Mouse (Mus musculus) 416B (cell line): ENCODE measurements around the gene Sh3rf1.
A peak's percentile ranks its signal among the peaks of the same experiment; 100 is the strongest.

Source experiments
- DNase-seq: peaks from one replicate; pipeline ENCODE4 v3.0.0; 2011; ENCODE audit warnings: low read depth

The Sh3rf1 gene

GRCm38 (mm10) chr8:61263691-61264090, 40.0 kb downstream of the Sh3rf1 start:
- DNase-seq = no peak

- no peak for DNase-seq
Observed at GRCm38 (mm10) chr8:61264881-61265280, 41.2 kb downstream of the Sh3rf1 start.

GRCm38 (mm10) chr8:61265390-61265789, 41.7 kb downstream of the Sh3rf1 start:
- peak; percentile 59 for DNase-seq

GRCm38 (mm10) chr8:61267061-61267460, 43.4 kb downstream of the Sh3rf1 start:
- no peak for DNase-seq

- no peak for DNase-seq
Observed at GRCm38 (mm10) chr8:61267692-61268091, 44.0 kb downstream of the Sh3rf1 start.

DNA sequence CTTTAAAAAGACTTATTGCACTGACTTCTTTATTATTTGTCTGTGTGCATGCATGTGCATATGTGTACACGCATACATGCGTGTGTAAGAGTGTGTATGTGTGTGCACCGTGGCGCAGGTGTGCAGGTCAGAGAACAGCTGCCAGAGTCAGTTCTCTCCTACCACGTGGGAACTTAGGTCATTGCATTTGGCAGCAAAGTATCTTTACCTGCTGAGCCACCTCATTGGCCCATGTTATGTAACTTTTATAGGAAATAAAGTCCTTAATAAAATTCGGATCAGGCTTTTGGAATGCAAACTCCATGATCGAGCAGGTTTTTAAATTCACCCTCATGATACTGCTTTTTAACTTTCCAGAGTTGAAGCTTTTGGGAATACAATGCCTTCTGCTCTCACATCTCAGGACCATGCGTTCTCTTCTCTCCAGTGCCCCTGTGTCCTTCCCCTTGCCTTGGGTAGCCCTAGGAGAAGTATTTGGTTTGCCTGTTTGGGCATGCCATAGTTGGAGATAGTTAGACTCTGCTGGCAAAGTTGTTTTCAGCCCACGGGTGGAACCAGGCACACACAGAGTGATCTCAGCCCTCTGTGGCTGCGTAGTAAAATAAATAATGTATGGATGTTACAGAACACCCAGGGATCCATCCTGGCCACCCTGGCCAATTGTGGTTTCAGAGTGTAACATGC, 44.7 kb downstream of the Sh3rf1 start:
- no peak for DNase-seq

DNA sequence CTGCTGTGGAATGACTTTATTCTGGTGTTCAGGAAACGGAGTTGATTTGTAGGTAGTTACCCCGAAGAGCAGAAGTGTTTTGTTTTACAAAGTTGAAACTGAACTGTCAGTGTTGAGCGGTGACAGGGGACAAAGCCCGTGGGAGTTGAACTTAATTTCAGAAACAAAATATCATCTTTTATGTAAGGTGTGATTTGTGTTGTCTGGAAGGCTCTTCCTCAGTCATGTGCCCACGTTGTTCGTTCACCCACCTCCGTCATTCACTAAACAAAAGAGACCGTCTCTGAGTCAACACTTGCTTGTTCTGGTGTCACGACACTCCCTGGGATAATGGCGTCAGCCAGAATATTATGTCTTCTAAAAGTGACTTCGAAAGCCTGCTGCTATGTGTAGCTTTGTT, 46.3 kb downstream of the Sh3rf1 start:
- no peak for DNase-seq

DNA sequence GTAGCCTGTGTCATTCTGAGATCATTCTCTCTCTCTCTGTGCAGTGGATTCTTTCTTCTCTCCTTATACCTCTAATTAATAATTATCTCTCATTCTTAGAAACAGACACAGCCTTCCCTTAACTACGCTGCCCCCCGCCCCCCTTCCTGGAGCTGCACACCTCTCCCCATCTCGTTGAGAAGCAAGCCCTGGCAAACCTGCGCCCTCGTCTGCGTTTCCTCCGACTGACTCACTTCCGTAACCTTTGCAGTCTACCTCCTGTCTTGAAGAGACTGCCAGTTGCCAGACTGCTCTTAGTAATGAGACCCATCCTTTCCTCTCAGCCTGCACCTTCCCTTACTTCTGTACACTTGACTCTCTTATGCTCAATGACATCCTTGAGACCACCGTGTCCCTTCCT, 46.9 kb downstream of the Sh3rf1 start:
- no peak for DNase-seq

- no peak for DNase-seq
Observed at GRCm38 (mm10) chr8:61270961-61271360, 47.3 kb downstream of the Sh3rf1 start.

- no peak for DNase-seq
Observed at GRCm38 (mm10) chr8:61272838-61273237, 49.2 kb downstream of the Sh3rf1 start.

DNA sequence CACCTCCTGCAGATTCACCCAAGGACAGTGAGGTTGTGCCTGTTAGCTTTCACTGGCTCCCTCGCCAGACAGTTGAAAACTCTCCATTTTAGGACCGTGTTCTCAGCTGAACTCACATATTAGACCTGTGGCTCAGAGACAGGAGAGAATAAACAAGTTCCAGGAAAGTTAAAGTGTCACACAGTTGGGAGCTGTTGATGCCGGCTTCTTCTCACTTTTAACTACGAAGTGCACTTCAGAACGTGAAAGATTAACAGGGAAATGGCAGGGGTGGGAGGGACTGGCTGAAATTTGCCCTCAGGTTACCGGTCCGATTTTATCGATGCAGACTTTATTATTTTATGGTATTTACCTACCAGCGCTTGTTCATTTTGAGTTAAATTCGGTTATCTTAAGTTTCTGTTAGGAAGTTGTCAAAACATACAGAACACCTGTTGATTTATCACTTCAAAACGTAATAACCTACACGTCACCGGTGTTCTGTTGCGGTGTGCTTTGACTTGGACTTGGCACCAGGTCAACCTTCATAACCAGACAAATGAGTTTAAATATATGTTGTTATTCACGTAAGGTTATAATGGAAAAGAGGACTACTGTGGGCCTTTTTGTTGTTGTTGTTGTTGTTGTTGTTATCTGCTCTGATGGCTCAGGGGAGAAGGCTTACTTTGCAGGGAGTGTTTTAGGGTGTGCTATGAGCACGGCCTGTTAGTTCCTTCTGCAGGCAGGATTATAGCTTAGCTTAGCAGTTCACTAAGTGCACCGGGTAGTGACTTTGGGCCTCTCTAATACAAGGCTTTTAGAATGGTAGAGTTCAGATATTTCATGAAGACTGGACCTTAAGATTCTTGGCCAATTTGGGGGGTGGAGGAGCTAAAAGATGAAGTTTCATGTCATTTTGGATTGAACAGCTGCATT, 49.9 kb downstream of the Sh3rf1 start:
- DNase-seq = no peak

GRCm38 (mm10) chr8:61274602-61275462, 51.2 kb downstream of the Sh3rf1 start:
- no peak for DNase-seq

DNA sequence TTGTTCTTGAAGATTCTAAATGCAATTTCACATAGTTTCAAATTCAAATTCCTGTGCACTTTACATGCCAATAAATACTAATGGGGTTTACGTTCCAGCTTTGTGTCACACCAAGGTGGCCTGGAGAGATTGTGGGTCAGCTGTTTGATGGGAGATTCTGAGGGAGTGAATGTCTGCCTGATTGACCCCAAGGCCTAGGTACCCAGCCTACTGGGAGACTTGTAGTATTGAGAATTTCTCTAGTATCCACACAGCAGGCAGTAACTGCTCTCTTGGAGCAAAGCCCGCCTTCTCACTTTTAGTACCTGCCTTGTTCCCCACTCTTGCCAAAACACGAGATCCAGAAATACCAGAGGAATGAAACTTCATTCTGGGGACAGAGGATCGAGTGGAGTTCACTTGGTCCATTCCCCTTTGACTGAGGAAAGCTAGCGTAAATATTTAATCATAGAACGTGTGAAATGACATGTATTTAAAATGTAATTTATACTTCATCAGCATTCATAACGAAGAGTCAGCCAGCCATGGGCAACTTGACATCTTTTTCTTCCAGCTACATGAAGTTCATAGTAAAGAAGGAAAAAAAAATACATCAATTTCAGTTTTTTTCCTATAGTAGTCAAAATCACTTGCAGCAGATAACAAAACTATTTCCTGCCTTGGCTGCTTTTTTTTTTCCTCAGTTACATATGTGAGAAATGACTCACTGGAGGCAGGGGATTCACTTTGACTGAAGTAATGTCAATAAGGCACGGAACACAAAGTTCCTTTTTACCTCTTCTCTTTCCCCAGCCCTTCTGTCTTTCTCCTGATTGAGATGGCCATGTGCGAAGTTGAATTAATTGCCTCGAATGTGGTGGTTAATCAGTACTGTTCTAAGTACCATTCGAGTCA, 52.0 kb downstream of the Sh3rf1 start:
- DNase-seq = peak; percentile 25

GRCm38 (mm10) chr8:61276397-61276796, 52.7 kb downstream of the Sh3rf1 start:
- no peak for DNase-seq

DNA sequence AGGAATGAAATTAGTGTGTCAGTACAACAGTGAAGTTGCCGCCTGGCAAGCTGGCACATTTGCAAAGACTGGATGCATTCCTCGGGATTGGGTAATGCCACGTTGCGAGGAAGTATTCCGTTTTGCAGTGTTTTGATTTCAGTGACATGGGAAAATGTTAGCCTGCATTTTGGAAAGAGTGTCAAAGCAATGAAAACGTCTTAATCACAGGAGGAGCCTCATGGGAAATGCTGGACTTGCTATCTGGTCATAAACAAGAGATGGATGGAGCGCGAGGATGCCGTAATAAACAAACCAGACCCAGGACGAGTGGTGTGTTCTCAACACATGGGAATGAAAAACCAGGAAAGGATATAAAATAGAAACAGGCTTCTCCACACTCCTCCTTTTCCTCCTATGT, 55.4 kb downstream of the Sh3rf1 start:
- DNase-seq = no peak

DNA sequence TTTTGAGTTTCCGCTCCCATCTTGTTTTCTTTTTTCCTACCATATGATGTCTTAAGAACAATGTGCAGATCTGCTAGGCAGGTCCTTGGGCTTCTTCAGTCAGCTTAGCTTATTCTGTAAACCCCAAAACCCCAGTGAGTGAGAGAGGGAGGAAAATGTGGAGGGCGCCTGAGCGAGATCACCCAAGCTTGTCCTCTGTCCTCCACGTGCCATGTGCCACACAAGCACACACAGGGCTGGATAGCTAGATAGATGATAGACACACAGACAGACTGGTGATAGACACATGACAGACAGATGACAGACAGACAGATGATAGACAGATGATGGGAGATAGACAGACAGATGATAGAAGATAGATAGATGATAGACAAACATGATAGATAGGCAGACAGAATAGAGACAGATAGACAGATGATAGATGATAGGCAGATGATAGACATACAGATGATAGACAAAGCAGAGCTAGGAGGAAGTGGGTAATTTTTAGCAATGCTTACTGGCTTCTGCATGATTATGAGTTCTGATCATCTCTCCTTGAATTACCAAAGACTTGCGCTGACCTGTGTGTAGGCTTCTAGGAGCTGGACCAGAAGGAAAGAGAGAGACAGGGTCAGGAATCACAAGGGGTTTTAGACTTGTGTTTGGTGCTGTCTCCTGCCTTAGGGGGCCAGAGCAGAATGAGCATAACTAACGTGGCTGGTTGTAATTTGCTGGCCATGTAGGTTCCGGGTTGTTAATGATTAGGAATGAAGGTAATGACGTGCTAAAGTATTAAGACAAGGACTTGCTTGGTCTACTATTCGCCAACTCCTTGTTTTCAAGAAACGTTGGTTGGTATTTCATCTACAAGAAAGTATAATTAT, 58.9 kb downstream of the Sh3rf1 start:
- no peak for DNase-seq

DNA sequence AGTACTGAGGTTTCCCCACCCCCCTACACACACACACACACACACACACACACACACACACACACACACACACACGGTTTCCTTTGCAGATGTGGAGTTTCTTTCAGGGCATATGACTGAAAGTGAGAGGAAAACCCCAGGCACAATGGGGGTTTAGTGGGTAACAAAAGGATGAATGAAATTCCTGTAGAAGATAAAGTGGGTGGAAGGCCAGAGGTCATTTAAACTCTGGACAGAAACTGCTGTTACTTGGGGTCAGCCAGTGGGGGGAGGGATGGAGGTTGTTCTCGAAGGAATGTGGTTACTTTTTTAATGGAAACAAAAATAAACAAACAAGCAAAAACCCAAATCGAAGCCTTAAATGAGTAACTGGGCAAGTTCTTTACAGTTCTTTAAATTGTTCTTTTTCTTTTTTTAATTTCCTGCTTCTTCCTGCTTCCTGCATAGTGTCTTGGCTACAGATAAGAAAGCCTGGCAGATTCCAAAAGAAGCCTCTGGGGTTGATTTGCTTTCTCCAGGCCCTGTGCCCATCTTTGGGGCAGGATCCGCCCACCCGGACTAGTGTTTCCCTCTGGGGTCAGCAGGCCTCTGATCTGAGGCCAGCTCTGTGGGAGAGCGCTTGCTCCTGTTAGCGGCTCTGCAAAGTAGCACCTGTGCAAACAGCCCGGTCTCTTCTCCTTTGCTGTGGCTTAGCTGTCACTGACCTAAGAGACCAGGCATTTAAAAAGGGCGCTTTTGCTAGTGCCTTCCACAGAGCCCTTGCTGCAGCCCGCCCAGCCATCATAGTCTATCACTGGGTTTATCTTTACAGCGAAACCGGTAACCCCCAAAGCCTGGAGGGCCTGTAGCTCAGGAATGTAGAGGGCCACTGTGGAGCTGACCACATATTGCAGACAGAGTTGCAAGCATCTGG, 59.8 kb downstream of the Sh3rf1 start:
- peak; percentile 11 for DNase-seq

DNA sequence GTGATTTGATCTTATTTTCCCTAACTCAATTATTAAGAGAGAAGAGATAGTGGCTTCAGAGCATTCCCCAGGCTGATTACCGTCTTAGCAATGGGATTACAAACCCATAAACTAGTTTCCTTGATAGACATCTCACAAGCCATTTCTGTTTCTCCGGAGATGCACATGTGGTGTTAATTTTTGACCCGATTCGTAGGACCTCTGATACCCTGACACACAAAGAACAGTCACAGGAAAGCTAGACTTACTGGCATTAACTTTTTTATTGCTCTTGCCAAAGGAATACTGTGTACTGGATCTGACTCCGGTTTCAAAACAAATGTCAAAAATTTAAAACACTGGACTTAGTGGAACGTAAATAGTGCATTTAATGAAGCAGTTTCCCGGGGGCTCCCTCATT, 62.2 kb downstream of the Sh3rf1 start:
- DNase-seq = no peak

GRCm38 (mm10) chr8:61286394-61286793, 62.7 kb downstream of the Sh3rf1 start:
- no peak for DNase-seq
